Mouse (Mus musculus) MEL (cell line): ENCODE results near the gene Metrn. TPM values are rescaled to one million over a fixed set of nuclear protein-coding genes. Genes with fewer than 3 reads are reported as not detected.

ENCODE experiments used
- DNase-seq: peaks from one replicate; pipeline ENCODE4 v3.0.0; 2011; ENCODE audit warnings: low read depth, low spot score
- H3K27ac ChIP-seq: 2 replicates; pipeline ENCODE4 v1.5.1; 2012; ENCODE audit warnings: low read depth, mild to moderate bottlenecking, control low read depth, low read length, moderate library complexity; ENCODE audit not compliant: control insufficient read depth
- H3K27me3 ChIP-seq, 2 experiments: fragments of 150-350 bp in 1 of 2; sonication (generic) in 1 of 2; 2 replicates each; pipeline ENCODE4 v1.6.1; 2012; ENCODE audit warnings: low read length in 2 of 2, mild to moderate bottlenecking in 2 of 2, improper control_type of control experiment in 1 of 2, moderate library complexity in 1 of 2; ENCODE audit not compliant: insufficient read depth in 2 of 2, control insufficient read depth in 1 of 2
- H3K36me3 ChIP-seq, 2 experiments: 2 replicates each; pipeline ENCODE4 v1.6.1; 2012 to 2014; ENCODE audit warnings: low read length in 2 of 2, improper control_type of control experiment in 1 of 2, inconsistent platforms in 1 of 2, mild to moderate bottlenecking in 1 of 2; ENCODE audit not compliant: insufficient read depth in 2 of 2, control insufficient read depth in 1 of 2
- H3K4me1 ChIP-seq, 2 experiments: fragments of 150-350 bp in 1 of 2; sonication (generic) in 1 of 2; 2 replicates each; pipeline ENCODE4 v1.6.1; 2012; ENCODE audit warnings: low read length in 2 of 2, improper control_type of control experiment in 1 of 2, mild to moderate bottlenecking in 1 of 2; ENCODE audit not compliant: insufficient read depth in 2 of 2, control insufficient read depth in 1 of 2
- H3K4me3 ChIP-seq, 2 experiments: fragments of 150-350 bp in 1 of 2; sonication (generic) in 1 of 2; 2 replicates each; pipeline ENCODE4 v1.5.1; 2012; ENCODE audit warnings: low read depth in 2 of 2, low read length in 2 of 2, mild to moderate bottlenecking in 2 of 2, moderate library complexity in 2 of 2, control low read depth in 1 of 2, improper control_type of control experiment in 1 of 2; ENCODE audit not compliant: control insufficient read depth in 1 of 2, insufficient read depth in 1 of 2
- H3K79me2 ChIP-seq: 2 replicates; pipeline ENCODE4 v1.6.1; 2012; ENCODE audit warnings: mild to moderate bottlenecking, low read length, moderate library complexity; ENCODE audit not compliant: control insufficient read depth, poor library complexity, insufficient read depth
- H3K9ac ChIP-seq: 2 replicates; pipeline ENCODE4 v1.6.1; 2012; ENCODE audit warnings: low read depth, mild to moderate bottlenecking, control low read depth, low read length, moderate library complexity; ENCODE audit not compliant: control insufficient read depth, poor library complexity, severe bottlenecking
- H3K9me3 ChIP-seq: fragments of 150-350 bp; sonication (generic); replicated peaks from 2 replicates; pipeline ENCODE4 v1.6.1; 2012; ENCODE audit warnings: mild to moderate bottlenecking, low read length, improper control_type of control experiment, moderate library complexity; ENCODE audit not compliant: insufficient read depth
- CHD2 ChIP-seq: IDR thresholded peaks from 2 replicates; pipeline ENCODE4 v1.6.1; 2011; ENCODE audit warnings: low read length, improper control_type of control experiment
- ELF1 ChIP-seq: IDR thresholded peaks from 2 replicates; pipeline ENCODE4 v1.6.1; 2014; ENCODE audit warnings: low read depth, mild to moderate bottlenecking, inconsistent platforms, low read length, improper control_type of control experiment, moderate library complexity
- EP300 ChIP-seq, 2 experiments: IDR thresholded peaks; 2 replicates each; pipeline ENCODE4 v1.6.1; 2011; ENCODE audit warnings: improper control_type of control experiment in 2 of 2, low read length in 2 of 2, low read depth in 1 of 2, mild to moderate bottlenecking in 1 of 2
- GABPA ChIP-seq: IDR thresholded peaks from 2 replicates; pipeline ENCODE4 v1.6.1; 2012; ENCODE audit warnings: low read depth, mild to moderate bottlenecking, inconsistent platforms, low read length, improper control_type of control experiment, moderate library complexity
- MAFK ChIP-seq: IDR thresholded peaks from 2 replicates; pipeline ENCODE4 v1.6.1; 2011; ENCODE audit warnings: low read depth, mild to moderate bottlenecking, low read length, improper control_type of control experiment, borderline replicate concordance
- MAX ChIP-seq: IDR thresholded peaks from 2 replicates; pipeline ENCODE4 v1.6.1; 2011; ENCODE audit warnings: low read length, improper control_type of control experiment
- MEF2A ChIP-seq: IDR thresholded peaks from 2 replicates; pipeline ENCODE4 v1.6.1; 2014; ENCODE audit warnings: low read depth, mild to moderate bottlenecking, inconsistent platforms, low read length, improper control_type of control experiment; ENCODE audit not compliant: poor library complexity, insufficient replicate concordance, severe bottlenecking; ENCODE audit errors: extremely low read depth
- NELFE ChIP-seq: IDR thresholded peaks from 2 replicates; pipeline ENCODE4 v1.6.1; 2011; ENCODE audit warnings: low read depth, low read length, improper control_type of control experiment
- POLR2AphosphoS2 ChIP-seq: IDR thresholded peaks from 2 replicates; pipeline ENCODE4 v1.6.1; 2011; ENCODE audit warnings: low read length, improper control_type of control experiment
- POLR2AphosphoS5 ChIP-seq: IDR thresholded peaks from 2 replicates; pipeline ENCODE4 v1.6.1; 2012; ENCODE audit warnings: low read depth, borderline replicate concordance, mild to moderate bottlenecking, inconsistent platforms, low read length, moderate library complexity, mixed read lengths
- SIN3A ChIP-seq: IDR thresholded peaks from 2 replicates; pipeline ENCODE4 v1.6.1; 2012; ENCODE audit warnings: low read length, improper control_type of control experiment, inconsistent platforms
- SMC3 ChIP-seq: IDR thresholded peaks from 2 replicates; pipeline ENCODE4 v1.6.1; 2011; ENCODE audit warnings: low read depth, low read length, improper control_type of control experiment
- TAL1 ChIP-seq: IDR thresholded peaks from 2 replicates; pipeline ENCODE4 v1.6.1; 2012; ENCODE audit warnings: mild to moderate bottlenecking, inconsistent platforms, low read length, moderate library complexity, mixed read lengths
- UBTF ChIP-seq: IDR thresholded peaks from 2 replicates; pipeline ENCODE4 v1.6.1; 2012; ENCODE audit warnings: low read depth, mild to moderate bottlenecking, inconsistent platforms, low read length, improper control_type of control experiment, moderate library complexity, borderline replicate concordance; ENCODE audit not compliant: insufficient read depth
- USF1 ChIP-seq: IDR thresholded peaks from 2 replicates; pipeline ENCODE4 v1.6.1; 2014; ENCODE audit warnings: low read depth, mild to moderate bottlenecking, inconsistent platforms, low read length, improper control_type of control experiment, moderate library complexity
- ZC3H11A ChIP-seq: IDR thresholded peaks from 2 replicates; pipeline ENCODE4 v1.6.1; 2012; ENCODE audit warnings: low read depth, mild to moderate bottlenecking, inconsistent platforms, low read length, improper control_type of control experiment
- ZKSCAN1 ChIP-seq: IDR thresholded peaks from 2 replicates; pipeline ENCODE4 v1.6.1; 2012; ENCODE audit warnings: low read depth, mild to moderate bottlenecking, inconsistent platforms, low read length, improper control_type of control experiment, moderate library complexity
- ZNF384 ChIP-seq: IDR thresholded peaks from 2 replicates; pipeline ENCODE4 v1.6.1; 2012; ENCODE audit warnings: low read depth, mild to moderate bottlenecking, inconsistent platforms, low read length, improper control_type of control experiment
- polyA plus RNA-seq, 2 experiments: library from polyadenylated mRNA; stranded (reverse) in 1 of 2; unstranded in 1 of 2; fragments of >175 nt in 1 of 2; fragments of >200 nt in 1 of 2; gene quantifications; 2 replicates each; pipeline versions ENCODE4 v1.2.1 to v1.2.4; 2012; ENCODE audit warnings: low replicate concordance in 2 of 2, low read depth in 1 of 2; ENCODE audit not compliant: insufficient read length in 2 of 2, insufficient read depth in 1 of 2, missing spikeins in 1 of 2
- total RNA-seq: library from RNA; depleted of rRNA; stranded (reverse); fragments of 300-350 nt; gene quantifications from 2 replicates; pipeline ENCODE4 v1.2.3, GENCODE M21; 2012

Gene Metrn
- total and polyA plus RNA-seq, 3 experiments, result 95.7 to 116 TPM; not detected in 1

DNA sequence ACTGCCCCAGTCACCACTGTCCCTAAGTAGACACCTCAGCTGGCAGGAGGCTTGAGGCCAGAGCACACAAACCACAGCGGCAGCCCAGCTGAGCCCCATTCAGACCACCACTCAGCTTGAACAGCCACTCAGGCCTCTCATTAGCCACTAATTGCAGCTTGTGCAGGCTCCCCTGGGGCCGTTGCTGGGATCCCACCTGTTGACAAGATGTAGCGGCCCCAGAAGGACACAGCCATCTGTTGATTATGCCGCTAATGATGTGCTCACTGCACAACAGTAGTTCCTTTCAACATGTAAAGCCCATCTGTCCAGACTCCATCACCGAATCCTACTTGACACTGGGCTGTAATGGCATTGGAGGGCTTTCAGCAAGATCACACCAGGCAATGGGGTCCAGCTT is 31.1 kb downstream of the Metrn start:
- Histone ChIP-seq H3K79me2 (no peaks in the 10 kb centered on the region), H3K27ac (no peak overlapping the region), H3K27me3 (peaks cover 14 to 17% of the 10 kb centered on the region in 2 experiments), H3K4me3 (no peak overlapping the region), H3K4me1 (no peaks in the 10 kb centered on the region; a peak in 2 of 4 replicates), H3K9me3 (no peaks in the 10 kb centered on the region), H3K9ac (no peak overlapping the region), H3K36me3 (no peaks in the 10 kb centered on the region)
- DNase-seq, result no peak
- TF ChIP-seq POLR2AphosphoS2 (no peak), ZKSCAN1 (no peak)

DNA sequence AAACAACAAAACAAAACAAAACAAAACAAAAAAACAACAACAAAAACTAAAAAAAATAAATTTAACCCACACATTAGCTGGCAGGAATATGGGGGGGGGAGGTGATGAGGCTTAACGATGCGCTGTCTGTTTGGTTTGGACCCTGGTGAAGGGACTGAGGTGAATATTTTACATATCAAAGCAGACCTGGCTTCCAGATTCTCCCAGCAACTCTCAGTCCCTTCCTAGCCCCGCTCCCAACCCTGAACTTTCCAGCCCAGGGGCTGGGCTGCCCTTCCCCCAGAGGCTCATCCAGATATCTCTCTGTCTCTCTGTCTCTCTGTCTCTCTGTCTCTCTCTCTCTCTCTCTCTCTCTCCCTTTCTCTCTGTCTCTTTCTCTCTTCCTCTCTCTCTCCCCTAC is 34.3 kb downstream of the Metrn start:
- H3K9ac ChIP-seq, result no peak overlapping the region
- no peaks in the 10 kb centered on the region for H3K9me3 ChIP-seq
- no peak for TF ChIP-seq TAL1
- TF ChIP-seq MAFK, result no peak
- TF ChIP-seq ZNF384, result no peak
- TF ChIP-seq UBTF, result no peak
- no peak for TF ChIP-seq SMC3
- no peak for TF ChIP-seq POLR2AphosphoS2
- TF ChIP-seq EP300 (IDR thresholded peaks at IDR 0.05; ENCODE audit: low read depth in 1 of 2, low read length in 2 of 2), result no peak
- no peak for TF ChIP-seq ZC3H11A
- TF ChIP-seq MAX, result no peak
- TF ChIP-seq POLR2AphosphoS5, result no peak
- no peak for TF ChIP-seq USF1
- TF ChIP-seq ELF1, result no peak
- no peak for TF ChIP-seq SIN3A
- no peak for TF ChIP-seq NELFE
- TF ChIP-seq GABPA, result no peak
- H3K27ac ChIP-seq, result no peak overlapping the region
- DNase-seq, result no peak
- no peaks in the 10 kb centered on the region for H3K4me1 ChIP-seq
- H3K4me3 ChIP-seq, result no peak overlapping the region
- H3K27me3 ChIP-seq, result peaks cover 12 to 14% of the 10 kb centered on the region in 2 experiments
- H3K79me2 ChIP-seq, result no peaks in the 10 kb centered on the region
- no peaks in the 10 kb centered on the region for H3K36me3 ChIP-seq

DNA sequence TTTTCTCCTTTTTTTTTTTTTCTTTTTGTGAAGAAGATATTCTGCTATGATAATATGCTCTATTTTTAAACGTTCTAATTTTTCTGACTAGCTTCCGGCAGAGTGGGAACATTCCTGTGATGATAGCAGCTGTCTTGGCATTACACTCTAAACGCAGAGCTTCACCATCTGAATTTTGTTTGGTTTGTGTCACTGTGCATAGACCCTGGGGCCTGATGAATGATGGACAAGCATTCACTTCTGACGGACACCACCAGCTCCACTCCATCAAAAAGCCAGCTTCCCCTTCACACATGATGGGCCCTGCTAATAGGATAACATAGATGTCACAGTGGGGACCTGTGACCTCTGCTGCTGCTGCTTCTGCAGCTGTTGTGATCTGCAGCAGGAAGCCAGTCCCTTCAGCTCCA is 35.4 kb downstream of the Metrn start:
- no peaks in the 10 kb centered on the region for H3K9me3 ChIP-seq
- TF ChIP-seq UBTF (no peak), GABPA (no peak), CHD2 (no peak), ELF1 (no peak), MEF2A (no peak)

More for the DNA sequence above, 35.4 kb downstream of the Metrn start:
- no peak for DNase-seq
- no peak overlapping the region for H3K9ac ChIP-seq
- H3K4me1 ChIP-seq, result no peaks in the 10 kb centered on the region
- no peak overlapping the region for H3K27ac ChIP-seq
- H3K27me3 ChIP-seq, result peaks cover 12 to 16% of the 10 kb centered on the region in 2 experiments
- no peaks in the 10 kb centered on the region for H3K36me3 ChIP-seq
- H3K79me2 ChIP-seq, result no peaks in the 10 kb centered on the region
- H3K4me3 ChIP-seq, result no peak overlapping the region
